Mouse (Mus musculus) midbrain, embryonic 14.5 days (tissue): ENCODE measurements around the gene Slc2a12. TPM values are rescaled to one million over a fixed set of nuclear protein-coding genes. Genes with fewer than 3 reads are reported as not detected.
A peak's percentile ranks its signal among the peaks of the same experiment; 100 is the strongest.

Experiments
- ATAC-seq: fragments of 200-750 bp; cut with Nextera tagmentation; 2 replicates; pipeline ENCODE4 v1.8.0; 2017; ENCODE audit warnings: moderate number of reproducible peaks, moderate library complexity; ENCODE audit not compliant: low FRiP score, low TSS enrichment
- DNase-seq: peaks from one replicate; pipeline ENCODE4 v3.0.0-alpha.2; 2015
- H3K27ac ChIP-seq: fragments of 300-500 bp; sonication (generic); replicated peaks from 2 replicates; pipeline ENCODE4 v1.5.1; 2014; ENCODE audit warnings: mild to moderate bottlenecking, low read depth, low read length, moderate library complexity
- H3K27me3 ChIP-seq: fragments of 300-500 bp; sonication (generic); 2 replicates; pipeline ENCODE4 v1.6.1; 2014; ENCODE audit warnings: low read length, control low read depth, mixed read lengths; ENCODE audit not compliant: control insufficient read depth, insufficient read depth
- H3K36me3 ChIP-seq: fragments of 300-500 bp; sonication (generic); 2 replicates; pipeline ENCODE4 v1.6.1; 2014; ENCODE audit warnings: low read length, control low read depth; ENCODE audit not compliant: control insufficient read depth, insufficient read depth
- H3K4me1 ChIP-seq: fragments of 300-500 bp; sonication (generic); 2 replicates; pipeline ENCODE4 v1.6.1; 2014; ENCODE audit warnings: mild to moderate bottlenecking, antibody characterized with exemption, low read length, control low read depth; ENCODE audit not compliant: control insufficient read depth, insufficient read depth
- H3K4me2 ChIP-seq: fragments of 300-500 bp; sonication (generic); 2 replicates; pipeline ENCODE4 v1.6.1; 2014; ENCODE audit warnings: mild to moderate bottlenecking, low read length, moderate library complexity
- H3K4me3 ChIP-seq: fragments of 300-500 bp; sonication (generic); replicated peaks from 2 replicates; pipeline ENCODE4 v1.5.1; 2014; ENCODE audit warnings: low read depth, low read length
- H3K9ac ChIP-seq: fragments of 300-500 bp; sonication (generic); replicated peaks from 2 replicates; pipeline ENCODE4 v1.6.1; 2014; ENCODE audit warnings: mild to moderate bottlenecking, low read length, moderate library complexity
- H3K9me3 ChIP-seq: fragments of 300-500 bp; sonication (generic); 2 replicates; pipeline ENCODE4 v1.6.1; 2016; ENCODE audit warnings: low read length, control low read depth, mixed read lengths; ENCODE audit not compliant: control insufficient read depth
- WGBS: fragments of 180-500 bp; shearing (Covaris S2); extraction: QIAGEN DNeasy Blood & Tissue Kit; methylation state at CpG from one replicate; pipeline ENCODE4 v1.1.7; 2014; 5-methylcytosine and 5-hydroxymethylcytosine counted together
- polyA plus RNA-seq: library from polyadenylated mRNA; unstranded; fragments of >200 nt; fragmentation: Nextera tagmentation; extraction: Ambion mirVana; gene quantifications from 2 replicates; pipeline ENCODE4 v1.2.1, GENCODE M21; 2014

The Slc2a12 gene
- polyA plus RNA-seq, 1 experiment from 2014 or later, result 4.6 TPM

- H3K36me3 ChIP-seq, result peaks cover 52% of the 10 kb centered on the region
- 83% methylated on average over 13 of the region's 13 CpGs for WGBS
Observed at GRCm38 (mm10) chr10:22710173-22710777, 65.5 kb downstream of the Slc2a12 start.

GRCm38 (mm10) chr10:22712955-22713354 lies 68.1 kb downstream of the Slc2a12 start:
- peaks cover 26% of the 10 kb centered on the region for H3K36me3 ChIP-seq
- WGBS, result 88% methylated on average over 2 of the region's 2 CpGs
- ATAC-seq, result no peak
- H3K9me3 ChIP-seq, result no peaks in the 10 kb centered on the region
- no peaks in the 10 kb centered on the region for H3K4me1 ChIP-seq
- no peak overlapping the region for H3K9ac ChIP-seq
- no peak overlapping the region for H3K4me3 ChIP-seq
- H3K27me3 ChIP-seq, result no peaks in the 10 kb centered on the region
- no peak for DNase-seq
- no peak overlapping the region for H3K4me2 ChIP-seq
- no peak overlapping the region for H3K27ac ChIP-seq

More at GRCm38 (mm10) chr10:22710173-22710777, 65.5 kb downstream of the Slc2a12 start:
- H3K4me1 ChIP-seq, result no peaks in the 10 kb centered on the region
- DNase-seq, result no peak
- no peaks in the 10 kb centered on the region for H3K27me3 ChIP-seq
- H3K4me3 ChIP-seq, result no peak overlapping the region
- ATAC-seq, result no peak
- H3K27ac ChIP-seq, result no peak overlapping the region
- no peak overlapping the region for H3K4me2 ChIP-seq
- no peaks in the 10 kb centered on the region for H3K9me3 ChIP-seq
- H3K9ac ChIP-seq, result no peak overlapping the region

DNA sequence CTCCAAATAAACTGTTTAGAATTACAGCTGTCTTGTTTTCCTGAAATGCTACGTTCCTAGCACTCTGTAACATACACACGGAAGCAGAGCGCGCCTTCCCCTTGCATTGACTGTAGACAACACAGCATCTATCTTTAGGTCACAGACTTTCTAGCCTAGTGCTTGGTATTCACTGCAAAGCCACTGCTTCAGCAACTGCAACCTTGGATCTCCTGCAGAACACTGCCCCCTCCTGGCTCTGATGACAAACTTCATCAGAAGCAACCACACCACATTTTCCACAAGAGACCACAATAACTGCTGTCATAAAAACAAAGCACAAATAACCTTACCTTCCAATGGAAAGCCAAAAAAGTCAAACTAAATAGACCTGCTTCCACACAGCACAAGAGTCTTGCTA lies 69.7 kb downstream of the Slc2a12 start:
- ATAC-seq, result 0 out of 2 replicates have a peak, but pooled peaks have one; percentile 25
- Histone ChIP-seq H3K27me3 (no peaks in the 10 kb centered on the region), H3K36me3 (peaks cover 10% of the 10 kb centered on the region), H3K27ac (no peak overlapping the region), H3K4me2 (no peak overlapping the region), H3K4me1 (no peaks in the 10 kb centered on the region), H3K4me3 (no peak overlapping the region), H3K9me3 (no peaks in the 10 kb centered on the region), H3K9ac (no peak overlapping the region)
- DNase-seq, result peak; percentile 83
- 74% methylated on average over 4 of the region's 4 CpGs for WGBS

- H3K4me2 ChIP-seq, result no peak overlapping the region
- no peaks in the 10 kb centered on the region for H3K36me3 ChIP-seq
- H3K4me3 ChIP-seq, result no peak overlapping the region
- no peaks in the 10 kb centered on the region for H3K4me1 ChIP-seq
- DNase-seq, result no peak
- no peaks in the 10 kb centered on the region for H3K9me3 ChIP-seq
- H3K27me3 ChIP-seq, result no peaks in the 10 kb centered on the region
- 51% methylated on average over 4 of the region's 4 CpGs for WGBS
- H3K27ac ChIP-seq, result no peak overlapping the region
- no peak for ATAC-seq
- H3K9ac ChIP-seq, result no peak overlapping the region
Observed at GRCm38 (mm10) chr10:22718475-22718874, 73.7 kb downstream of the Slc2a12 start.

- no peak overlapping the region for H3K4me3 ChIP-seq
- H3K36me3 ChIP-seq, result no peaks in the 10 kb centered on the region
- H3K27ac ChIP-seq, result no peak overlapping the region
- no peaks in the 10 kb centered on the region for H3K4me1 ChIP-seq
- H3K4me2 ChIP-seq, result no peak overlapping the region
- no peaks in the 10 kb centered on the region for H3K9me3 ChIP-seq
- no peak for ATAC-seq
- no peak for DNase-seq
- no peaks in the 10 kb centered on the region for H3K27me3 ChIP-seq
- WGBS, result 93% methylated on average over 5 of the region's 5 CpGs
- H3K9ac ChIP-seq, result no peak overlapping the region
Observed at GRCm38 (mm10) chr10:22720781-22721529, 76.1 kb downstream of the Slc2a12 start.

DNA sequence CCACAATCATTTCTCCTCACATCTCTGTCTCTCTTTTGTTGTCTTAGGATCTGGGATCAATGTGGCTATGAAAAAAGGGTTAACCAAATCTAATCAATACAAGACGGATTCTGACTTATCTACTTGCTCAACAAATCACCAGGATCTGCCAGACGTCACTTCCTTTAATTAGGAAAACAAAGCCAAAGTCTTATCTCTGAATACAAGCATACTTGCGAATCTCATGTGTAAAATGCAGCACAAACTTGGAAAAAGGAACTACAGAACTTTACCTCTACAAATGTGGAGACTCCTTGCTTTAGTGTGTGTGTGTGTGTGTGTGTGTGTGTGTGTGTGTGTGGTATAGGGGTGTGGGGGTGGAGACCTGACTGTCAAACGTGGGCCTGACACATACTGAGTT lies 80.4 kb downstream of the Slc2a12 start:
- Histone ChIP-seq H3K4me1 (peaks cover 30% of the 10 kb centered on the region), H3K4me2 (no peak overlapping the region), H3K4me3 (no peak overlapping the region), H3K9ac (no peak overlapping the region), H3K9me3 (no peaks in the 10 kb centered on the region), H3K27me3 (no peaks in the 10 kb centered on the region), H3K36me3 (no peaks in the 10 kb centered on the region), H3K27ac (no peak overlapping the region)
- 73% methylated on average over 4 of the region's 4 CpGs for WGBS
- no peak for ATAC-seq
- no peak for DNase-seq

DNA sequence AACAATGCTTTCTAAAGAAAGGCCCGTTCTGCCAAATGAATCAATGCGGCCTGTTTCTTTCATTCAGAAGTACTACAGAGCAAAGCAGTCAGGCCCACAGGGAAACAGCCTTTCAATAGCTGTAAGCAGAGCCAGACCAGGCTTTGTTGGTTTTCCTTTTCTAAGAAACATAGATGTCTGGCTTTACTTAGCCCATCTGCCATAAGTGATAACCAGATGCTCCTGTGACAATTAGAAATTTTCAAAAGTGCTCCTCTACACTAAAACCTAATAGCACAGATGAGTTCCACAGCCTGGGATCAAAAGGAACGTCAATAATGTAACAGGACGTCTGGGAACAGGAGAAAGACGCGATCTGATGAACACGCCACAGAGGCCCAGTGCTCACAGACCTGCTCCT lies 81.5 kb downstream of the Slc2a12 start:
- Histone ChIP-seq H3K27me3 (no peaks in the 10 kb centered on the region), H3K4me1 (peaks cover 31% of the 10 kb centered on the region), H3K9me3 (no peaks in the 10 kb centered on the region), H3K4me2 (no peak overlapping the region), H3K9ac (no peak overlapping the region), H3K27ac (no peak overlapping the region), H3K4me3 (no peak overlapping the region), H3K36me3 (no peaks in the 10 kb centered on the region)
- no peak for ATAC-seq
- no peak for DNase-seq
- 57% methylated on average over 7 of the region's 7 CpGs for WGBS

- Histone ChIP-seq H3K4me2 (no peak overlapping the region), H3K4me1 (peaks cover 37% of the 10 kb centered on the region), H3K27me3 (no peaks in the 10 kb centered on the region), H3K27ac (no peak overlapping the region), H3K9ac (no peak overlapping the region), H3K36me3 (no peaks in the 10 kb centered on the region), H3K4me3 (no peak overlapping the region), H3K9me3 (no peaks in the 10 kb centered on the region)
- 84% methylated on average over 1 of the region's 1 CpGs for WGBS
- no peak for ATAC-seq
- DNase-seq, result no peak
Observed at GRCm38 (mm10) chr10:22728257-22728656, 83.4 kb downstream of the Slc2a12 start.
